Mouse (Mus musculus): ENCODE data around the gene Tomm70a.

- TF ChIP-seq POLR2A (IDR thresholded peaks at IDR 0.05; ENCODE audit: borderline replicate concordance, extremely low read depth, low read depth, low read length), result no peak
- TF ChIP-seq CTCF (IDR thresholded peaks at IDR 0.05; ENCODE audit: insufficient read depth, low read length), result no peak
Measured at GRCm38 (mm10) chr16:57133611-57134010, 12.1 kb downstream of the Tomm70a start.

Data from lung, adult 2 months (tissue).